Mouse (Mus musculus): ENCODE data around the gene Maml3. TPM values are rescaled to one million over a fixed set of nuclear protein-coding genes. Genes with fewer than 3 reads are reported as not detected.

Maml3 gene
- total RNA-seq, 2 experiments from 2014 or later, result 7.4 to 8.5 TPM

- DNase-seq (ENCODE audit: low spot score in 2 of 2), result peak; percentile 79 to 88
Observed at GRCm38 (mm10) chr3:52007602-52008252, 97.1 kb downstream of the Maml3 start.

- DNase-seq (ENCODE audit: low spot score in 2 of 2), result no peak
Observed at GRCm38 (mm10) chr3:52006721-52007330, 98.0 kb downstream of the Maml3 start.

DNA sequence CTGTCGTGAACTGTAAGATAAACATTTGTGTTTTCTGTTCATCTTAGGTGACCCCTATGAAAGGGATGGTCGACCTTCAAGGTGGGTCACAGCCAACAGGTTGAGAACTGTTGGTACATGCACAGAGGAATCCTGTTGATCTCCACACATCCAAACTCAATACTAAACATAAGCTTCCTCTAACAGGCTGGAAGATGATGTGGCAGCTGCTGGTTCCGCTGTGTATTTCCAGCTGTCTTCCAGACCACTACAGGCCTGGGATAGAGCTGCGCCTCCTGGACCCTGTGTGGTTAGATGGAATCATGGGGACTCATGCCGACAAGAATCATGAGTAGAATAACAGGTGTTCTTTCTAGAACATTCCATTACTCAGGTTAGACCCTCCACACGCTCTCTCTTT is 101.2 kb downstream of the Maml3 start:
- no peak for DNase-seq (ENCODE audit: low spot score in 2 of 2)

DNA sequence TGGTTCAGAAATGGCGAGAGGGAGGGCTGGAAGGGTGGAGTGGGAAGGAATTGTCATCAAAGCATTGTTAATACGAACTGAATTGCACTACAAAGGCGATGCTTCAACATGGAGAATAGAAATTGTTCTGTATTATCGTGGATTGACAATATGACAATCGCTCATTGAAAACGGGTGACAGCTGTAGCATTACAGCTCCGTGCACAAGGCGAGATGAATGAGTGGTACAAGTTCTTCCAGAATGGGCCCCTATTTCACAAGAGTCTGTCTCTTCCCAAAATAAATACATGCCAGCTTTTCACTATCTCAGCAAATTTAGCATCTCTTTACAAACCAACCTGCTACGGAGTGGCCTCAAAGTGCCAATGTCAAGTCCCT is 103.4 kb downstream of the Maml3 start:
- DNase-seq (ENCODE audit: low spot score in 2 of 2), result peak in 1 of 2 experiments; percentile 34

DNA sequence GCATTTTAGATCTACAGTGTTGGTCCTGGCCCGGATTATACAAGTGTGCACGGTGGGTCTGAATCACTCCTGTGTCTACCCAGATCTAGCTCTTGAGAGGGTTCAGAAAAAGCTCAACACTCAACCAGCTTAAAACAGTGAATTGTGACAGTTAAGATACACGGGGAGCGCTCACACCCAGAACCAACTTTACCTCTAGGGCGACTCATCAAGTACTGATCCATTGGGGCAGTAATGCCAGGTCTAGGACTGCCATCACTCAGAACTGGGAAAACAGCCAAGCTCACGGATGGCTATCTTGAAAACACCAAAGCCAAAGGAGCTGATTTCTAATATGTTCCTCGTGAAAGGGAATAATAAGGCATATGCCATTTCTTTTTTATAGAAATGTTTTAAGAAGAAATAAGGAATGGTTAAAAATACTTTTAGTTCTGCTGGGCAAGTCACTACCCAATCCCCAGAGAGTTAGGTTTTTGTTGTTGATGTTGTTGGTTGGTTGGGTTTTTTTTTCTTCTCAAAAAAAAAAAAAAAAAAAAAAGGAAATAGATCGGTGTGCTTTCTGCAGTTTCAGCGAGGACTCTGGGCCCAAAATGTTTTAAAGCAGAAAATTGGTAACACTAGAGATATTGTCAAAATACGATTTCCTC is 103.9 kb downstream of the Maml3 start:
- DNase-seq (ENCODE audit: low spot score in 2 of 2), result no peak

GRCm38 (mm10) chr3:51999671-52000437 is 105.0 kb downstream of the Maml3 start:
- no peak for DNase-seq (ENCODE audit: low spot score in 2 of 2)

- DNase-seq (ENCODE audit: low spot score in 2 of 2), result no peak
Observed at GRCm38 (mm10) chr3:51998511-51999399, 106.1 kb downstream of the Maml3 start.

DNA sequence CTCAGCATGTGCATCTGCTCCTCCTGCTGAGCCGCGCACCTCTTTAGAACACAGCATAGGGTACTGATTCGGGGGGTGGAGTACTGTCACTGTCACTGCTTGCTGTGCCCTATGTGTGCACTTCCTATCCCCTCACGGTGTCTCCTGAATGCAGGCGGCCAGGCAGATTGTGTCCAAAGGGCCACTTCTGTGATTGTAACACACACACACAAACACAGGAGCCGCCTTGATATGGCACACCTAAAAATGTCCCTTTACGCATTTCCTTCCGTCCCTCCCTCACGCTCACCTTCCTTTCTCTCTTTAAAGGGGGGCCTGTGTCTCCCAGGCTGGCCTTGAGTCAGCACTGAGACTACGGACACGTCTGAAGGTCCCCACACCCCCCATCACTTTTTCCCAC is 107.3 kb downstream of the Maml3 start:
- no peak for DNase-seq (ENCODE audit: low spot score in 2 of 2)

- DNase-seq (ENCODE audit: low spot score in 2 of 2), result no peak
Observed at GRCm38 (mm10) chr3:51986507-51986906, 118.4 kb downstream of the Maml3 start.

DNA sequence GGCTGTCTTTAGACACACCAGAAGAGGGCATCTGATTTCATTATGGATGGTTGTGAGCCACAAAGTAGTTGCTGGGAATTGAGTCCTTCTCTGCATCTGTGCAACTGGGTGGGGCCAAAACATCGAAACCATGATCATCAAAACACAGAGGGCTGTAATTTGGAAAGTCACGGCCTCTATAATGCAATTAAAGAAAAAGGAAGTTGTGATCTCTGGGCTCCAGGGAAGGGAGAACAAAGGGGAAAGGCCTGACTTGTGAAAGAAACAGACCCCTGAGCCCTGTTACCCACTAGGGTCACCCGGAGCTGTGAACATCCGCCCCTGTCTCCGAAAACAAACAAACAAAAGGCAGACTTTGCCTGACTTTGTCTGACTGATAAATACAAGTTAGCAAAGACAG is 123.4 kb downstream of the Maml3 start:
- DNase-seq (ENCODE audit: low spot score in 2 of 2), result no peak

DNA sequence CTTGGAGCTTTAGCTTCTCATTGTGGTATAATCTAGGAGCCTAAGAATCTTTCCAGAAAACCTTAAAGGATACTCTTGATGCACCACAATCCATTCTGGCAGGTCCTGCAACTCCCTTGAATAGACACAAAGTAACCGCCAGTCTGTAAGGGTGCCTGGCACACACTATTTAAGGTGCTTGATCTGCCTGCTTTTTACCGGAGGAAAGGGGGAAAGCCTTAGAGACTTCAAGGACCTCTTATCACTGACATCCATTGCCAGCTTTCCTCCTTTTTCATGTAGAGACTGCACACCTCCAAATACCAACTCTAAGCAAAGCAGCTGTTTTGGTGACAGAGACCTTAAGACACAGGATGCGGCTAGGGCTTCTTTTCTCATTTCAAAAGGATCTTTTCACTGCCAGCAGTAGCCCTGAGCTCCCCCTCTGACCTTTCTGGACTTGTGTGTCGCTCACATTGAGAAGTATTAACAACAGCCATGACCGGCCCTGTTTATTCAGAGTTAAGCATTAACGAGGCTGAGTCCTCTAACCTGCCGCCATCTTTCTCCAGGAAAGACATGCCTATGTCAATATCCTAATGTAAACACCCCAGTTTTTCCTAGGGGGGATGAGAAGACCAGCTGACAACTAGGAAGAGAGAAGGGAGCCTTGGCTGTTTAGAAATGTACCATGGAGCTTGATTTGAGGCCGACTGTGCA is 127.1 kb downstream of the Maml3 start:
- DNase-seq (ENCODE audit: low spot score in 2 of 2), result no peak

DNA sequence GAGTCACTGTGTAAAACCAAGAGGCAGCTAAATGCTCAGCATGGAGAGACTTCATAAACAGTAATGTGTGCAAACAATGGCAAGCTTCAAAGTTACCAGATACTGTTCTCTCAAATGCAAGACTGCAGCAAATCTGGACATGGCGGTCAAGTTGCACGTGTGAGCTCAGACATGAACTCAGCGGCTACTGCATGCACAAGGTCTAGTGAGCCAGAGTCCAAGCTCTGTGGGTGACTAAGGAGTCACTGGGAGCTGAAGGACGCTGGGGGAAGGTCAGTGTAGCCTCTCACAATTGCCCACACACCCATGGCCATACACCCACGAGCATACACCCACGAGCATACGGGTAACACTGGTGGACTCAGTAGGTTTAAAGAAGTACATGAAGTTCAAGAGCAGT is 130.3 kb downstream of the Maml3 start:
- DNase-seq (ENCODE audit: low spot score in 2 of 2), result no peak

DNA sequence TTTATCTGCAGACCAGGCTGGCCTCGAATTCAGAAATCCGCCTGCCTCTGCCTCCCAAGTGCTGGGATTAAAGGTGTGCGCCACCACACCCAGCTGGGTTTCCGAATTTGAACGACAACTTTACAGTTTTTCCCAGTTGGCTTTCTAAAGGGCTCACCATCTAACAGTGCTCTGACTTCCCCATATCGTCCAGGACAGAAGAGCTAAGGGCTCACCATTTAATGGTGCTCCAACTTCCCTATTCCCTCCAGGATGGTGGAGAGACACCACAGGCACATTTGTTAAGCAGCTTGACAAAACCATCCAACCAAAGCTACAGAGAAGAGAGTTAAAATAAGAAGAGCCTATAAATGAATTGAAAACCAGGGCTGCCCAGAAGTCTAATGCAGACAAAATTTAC is 130.7 kb downstream of the Maml3 start:
- no peak for DNase-seq (ENCODE audit: low spot score in 2 of 2)

- DNase-seq (ENCODE audit: low spot score in 2 of 2), result no peak
Observed at GRCm38 (mm10) chr3:51972576-51972975, 132.3 kb downstream of the Maml3 start.

DNA sequence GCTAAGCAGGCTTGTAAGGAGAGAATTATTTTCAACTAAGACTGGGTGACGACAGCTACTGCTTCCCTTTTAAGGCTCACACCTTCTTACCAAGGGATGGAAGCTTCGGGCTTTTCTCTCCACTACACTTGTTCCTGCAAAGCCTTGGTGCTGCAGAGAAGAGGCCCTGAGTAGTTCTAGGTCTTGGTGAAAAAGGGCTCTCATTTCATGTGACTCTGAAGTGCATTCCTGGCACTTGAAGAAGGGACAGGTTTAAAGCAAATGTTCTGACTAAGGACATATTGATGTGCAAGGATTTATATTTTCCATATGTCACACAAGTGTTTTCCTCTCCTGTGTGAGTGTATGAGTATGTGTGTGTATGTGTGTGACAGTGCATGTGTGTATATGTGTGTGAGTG is 134.4 kb downstream of the Maml3 start:
- DNase-seq (ENCODE audit: low spot score in 2 of 2), result no peak

GRCm38 (mm10) chr3:51969451-51969850 is 135.4 kb downstream of the Maml3 start:
- DNase-seq (ENCODE audit: low spot score in 2 of 2), result no peak

- DNase-seq (ENCODE audit: low spot score in 2 of 2), result no peak
Observed at GRCm38 (mm10) chr3:51965841-51966240, 139.0 kb downstream of the Maml3 start.

DNA sequence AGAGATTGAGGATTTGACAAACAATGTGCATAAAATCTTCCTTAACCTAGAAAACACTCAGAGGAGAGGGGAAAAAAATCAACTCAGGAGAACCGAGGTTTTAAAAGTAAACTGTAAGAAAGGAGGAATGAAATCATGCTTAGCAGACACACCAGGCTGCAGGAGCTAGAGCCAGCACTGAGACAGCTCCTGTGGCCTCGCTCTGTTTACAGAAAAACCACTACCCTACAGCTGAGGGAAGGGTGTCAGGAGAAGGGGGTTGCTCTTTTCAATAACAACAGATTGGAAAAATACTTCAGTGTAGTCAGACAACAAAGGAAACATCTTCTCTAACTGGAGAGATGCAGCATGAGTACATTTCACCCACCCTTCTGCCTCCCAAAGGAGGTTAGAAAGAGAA is 139.4 kb downstream of the Maml3 start:
- DNase-seq (ENCODE audit: low spot score in 2 of 2), result no peak

DNA sequence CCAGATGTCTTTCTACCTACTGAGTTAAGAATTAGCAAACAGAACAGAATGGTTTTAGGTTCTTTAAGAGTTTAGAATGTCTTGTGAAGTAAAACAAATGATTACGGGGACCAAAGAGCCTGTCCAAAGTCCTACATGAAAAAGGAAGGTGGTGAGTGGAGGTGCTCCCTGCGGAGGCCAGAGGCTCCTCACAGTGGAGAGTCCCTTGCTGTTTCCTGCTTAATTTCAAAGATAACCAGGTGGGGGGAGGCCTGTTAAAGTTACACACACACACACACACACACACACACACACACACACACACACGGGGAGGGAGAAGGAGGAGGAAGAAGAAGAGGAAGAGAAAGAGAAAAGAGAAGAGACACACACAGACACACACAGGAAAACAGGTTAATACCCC is 139.9 kb downstream of the Maml3 start:
- no peak for DNase-seq (ENCODE audit: low spot score in 2 of 2)

DNA sequence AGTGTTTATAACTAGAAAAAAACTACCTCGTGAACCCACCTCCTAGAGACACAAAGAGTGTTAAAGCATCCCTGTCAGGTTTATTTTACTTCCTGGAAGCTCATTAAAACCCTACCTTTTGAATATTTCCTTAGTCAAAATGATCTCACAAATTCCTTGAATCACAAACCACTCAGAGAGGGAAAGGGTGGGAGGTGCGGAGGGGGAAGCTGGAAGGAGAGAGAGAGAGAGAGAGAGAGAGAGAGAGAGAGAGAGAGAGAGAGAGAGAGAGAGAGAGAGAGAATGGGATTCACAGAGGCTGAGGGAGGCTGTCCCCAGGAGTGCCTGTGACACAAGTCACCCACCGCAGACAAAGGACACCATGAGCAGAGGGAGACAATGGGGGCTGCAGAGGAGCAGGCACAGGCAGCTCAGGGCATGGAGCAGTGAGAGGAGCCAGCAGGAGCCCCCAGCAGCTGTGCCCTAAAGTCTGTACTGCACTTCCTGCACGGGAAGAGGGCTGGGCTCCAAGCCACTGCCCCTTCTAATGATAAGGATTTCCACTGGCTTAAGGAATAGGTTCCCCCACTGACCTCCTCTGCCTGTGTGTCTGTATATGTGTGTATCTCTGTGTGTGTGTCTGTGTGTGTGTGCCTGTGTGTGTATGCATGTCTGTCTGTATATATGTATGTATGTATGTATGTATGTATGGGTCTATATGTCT is 140.8 kb downstream of the Maml3 start:
- no peak for DNase-seq (ENCODE audit: low spot score in 2 of 2)

Data from layer of hippocampus, postnatal 14 days (tissue).